Mouse (Mus musculus): ENCODE measurements at regions not wholly inside any gene's neighbourhood (a gene's known extent, or its start where the extent isn't known, plus 50 kb on each side); places are given as distances from the start of the nearest gene placed in this dataset.

DNA sequence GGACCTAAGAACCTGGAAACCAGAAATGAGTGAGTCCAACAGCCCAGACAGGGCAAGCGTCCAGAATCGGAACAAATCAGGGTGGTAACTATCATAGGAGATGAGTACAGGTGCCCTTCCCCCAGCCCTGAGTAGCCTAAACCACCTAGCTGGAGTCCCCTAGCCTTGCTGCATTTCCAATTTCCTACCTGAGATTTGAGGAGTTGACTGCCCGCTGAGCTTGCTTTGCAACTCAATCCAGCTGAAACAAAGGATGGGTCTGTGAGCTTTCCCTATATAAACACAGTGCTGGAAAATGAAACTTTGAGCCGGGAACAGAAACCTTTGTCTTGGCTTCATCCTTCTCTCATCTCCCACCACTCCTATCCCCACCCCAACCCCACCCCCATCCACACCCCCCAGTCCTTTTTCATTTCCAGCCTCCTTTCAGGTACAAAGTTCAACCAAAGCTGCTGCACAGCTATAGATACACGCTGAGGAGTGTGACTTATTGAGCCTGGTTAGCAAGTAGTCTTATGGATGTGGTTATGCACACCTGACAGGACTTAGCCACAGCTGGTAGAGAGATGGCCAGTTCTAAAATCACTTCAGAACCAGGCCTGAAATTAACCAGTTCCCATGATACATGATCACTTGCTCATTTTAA, 61.0 kb upstream of the Ccn6 start:
- no peak for DNase-seq (ENCODE audit: low spot score in 2 of 2)

DNA sequence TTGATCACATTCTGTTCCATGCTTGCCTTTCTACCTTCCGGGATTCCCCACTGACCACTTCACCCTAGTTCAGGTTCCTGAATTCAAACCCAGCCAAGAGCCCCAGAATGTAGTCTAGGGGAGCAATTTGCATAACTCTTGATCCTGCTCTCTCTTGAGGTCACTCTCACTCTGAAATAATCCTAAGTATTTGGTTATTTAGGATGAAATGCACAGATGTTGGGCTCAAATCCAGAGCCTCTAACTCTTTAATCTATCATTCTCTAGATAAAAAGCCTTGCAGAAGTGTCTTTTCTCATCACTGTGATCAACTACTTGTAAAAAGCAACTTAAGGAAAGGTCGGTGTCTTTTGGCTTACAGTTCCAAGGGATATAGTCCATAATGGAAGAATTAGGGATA, 57.4 kb upstream of the Ccn6 start:
- DNase-seq (ENCODE audit: low spot score in 2 of 2) = no peak

DNA sequence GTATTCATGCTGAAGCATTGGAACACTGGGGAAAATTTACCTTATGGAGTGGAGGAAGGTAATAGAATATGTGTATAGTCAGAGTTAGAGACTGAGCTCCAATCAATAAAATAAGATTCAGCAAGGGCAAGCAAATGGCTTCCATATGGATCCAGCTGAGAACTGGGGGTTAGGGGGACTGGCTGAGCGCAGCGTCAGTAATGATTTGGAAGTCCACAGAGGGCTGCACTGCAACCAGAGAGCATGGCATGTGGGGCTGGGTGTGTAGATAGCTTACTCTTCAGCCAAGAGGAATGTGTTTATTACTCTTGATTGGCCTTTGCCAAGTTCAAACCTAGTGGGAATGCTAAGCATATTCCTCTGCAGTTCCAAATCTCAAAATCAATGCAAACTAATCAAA, 55.8 kb upstream of the Ccn6 start:
- DNase-seq (ENCODE audit: low spot score in 2 of 2) = no peak

DNA sequence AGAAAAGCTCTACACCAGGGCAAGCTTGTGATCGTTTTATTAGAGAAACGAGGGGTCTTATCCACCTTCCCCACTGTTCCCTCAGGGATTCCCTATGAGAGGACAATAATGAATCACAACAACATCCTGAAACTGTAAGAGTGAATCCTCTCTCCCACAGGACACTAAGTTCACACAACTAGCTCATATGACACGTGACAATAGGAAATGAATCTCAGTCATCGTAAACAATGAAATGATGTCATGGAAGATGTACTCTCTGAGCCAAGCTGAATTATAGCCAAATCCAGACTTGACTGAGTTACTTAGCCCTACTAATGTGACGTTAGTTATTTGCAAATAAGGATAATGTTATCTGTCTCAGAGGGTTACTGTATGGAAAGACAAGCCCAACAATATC, 54.6 kb upstream of the Ccn6 start:
- DNase-seq (ENCODE audit: low spot score in 2 of 2) = no peak

DNA sequence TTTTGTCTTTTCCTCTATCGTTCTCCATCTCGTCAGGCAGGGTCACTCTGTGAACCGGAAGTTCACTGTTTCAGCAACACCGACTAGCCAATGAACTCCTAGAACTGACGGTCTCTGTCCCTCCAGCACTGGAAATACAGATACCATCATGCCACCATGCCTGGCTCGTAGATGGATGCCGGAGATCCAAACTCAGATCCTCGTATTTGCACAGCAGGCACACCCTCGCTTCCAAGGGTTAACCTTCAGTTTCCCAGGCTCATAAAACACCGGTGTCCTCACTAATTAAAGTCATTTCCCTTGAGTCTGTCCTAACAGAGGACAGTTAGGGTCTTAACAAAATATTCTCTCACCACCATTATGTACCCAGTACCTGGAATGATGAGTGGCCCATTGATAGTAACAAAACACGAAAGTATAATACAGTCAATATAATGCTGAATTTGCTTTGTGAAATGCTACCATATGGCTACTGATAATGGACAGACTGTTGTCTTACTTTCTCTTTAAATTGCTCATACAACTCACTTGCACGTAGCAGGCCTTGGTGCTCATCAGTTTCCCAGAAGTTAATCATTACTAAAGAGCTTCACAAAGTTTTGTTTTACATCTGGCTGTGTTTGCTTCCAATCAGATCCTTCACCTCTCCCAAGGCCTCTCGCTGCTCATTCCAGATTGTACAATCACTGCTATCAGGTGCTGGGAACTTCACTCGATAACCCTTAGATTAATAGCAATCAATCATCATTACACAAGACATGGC, 52.7 kb upstream of the Ccn6 start:
- no peak for DNase-seq (ENCODE audit: low spot score in 2 of 2)

DNA sequence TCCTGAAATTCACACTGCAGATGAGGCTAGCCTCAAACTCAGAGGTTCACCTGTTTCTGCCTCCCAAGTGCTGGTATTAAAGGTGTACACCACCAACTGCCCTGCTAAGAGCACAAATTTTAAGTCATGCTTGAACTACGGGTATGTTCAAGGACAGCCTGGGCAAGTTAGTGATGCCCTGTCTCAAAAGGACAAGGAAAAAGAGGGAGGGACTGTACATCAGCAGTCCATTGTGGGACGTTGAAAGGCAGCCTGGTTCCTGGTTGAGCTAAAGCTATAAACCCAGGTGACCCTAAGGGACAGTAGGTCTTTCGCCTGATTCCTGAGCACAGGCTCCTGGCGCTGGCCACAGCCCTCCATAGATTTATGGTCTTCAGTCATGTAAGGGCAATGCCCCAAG, 51.0 kb upstream of the Ccn6 start:
- no peak for DNase-seq (ENCODE audit: low spot score in 2 of 2)
